Mouse (Mus musculus) stomach, embryonic 16.5 days (tissue): ENCODE measurements around the gene Cpt1c. TPM values are rescaled to one million over a fixed set of nuclear protein-coding genes. Genes with fewer than 3 reads are reported as not detected.

ENCODE experiments used
- ATAC-seq: fragments of 200-750 bp; cut with Nextera tagmentation; 2 replicates; pipeline ENCODE4 v1.8.0; 2017; ENCODE audit warnings: moderate number of reproducible peaks, moderate TSS enrichment; ENCODE audit not compliant: insufficient read depth, low FRiP score
- H3K27ac ChIP-seq: fragments of 300-500 bp; sonication (generic); 2 replicates; pipeline ENCODE4 v1.5.1; 2014; ENCODE audit warnings: low read length
- H3K27me3 ChIP-seq: fragments of 300-500 bp; sonication (generic); 2 replicates; pipeline ENCODE4 v1.6.1; 2014; ENCODE audit warnings: low read length, control low read depth, mixed read lengths; ENCODE audit not compliant: control insufficient read depth, insufficient read depth
- H3K36me3 ChIP-seq: fragments of 300-500 bp; sonication (generic); 2 replicates; pipeline ENCODE4 v1.6.1; 2014; ENCODE audit warnings: low read length; ENCODE audit not compliant: control insufficient read depth, insufficient read depth
- H3K4me1 ChIP-seq: fragments of 300-500 bp; sonication (generic); 2 replicates; pipeline ENCODE4 v1.6.1; 2014; ENCODE audit warnings: low read length, control low read depth, mixed read lengths; ENCODE audit not compliant: control insufficient read depth, insufficient read depth
- H3K4me2 ChIP-seq: fragments of 300-500 bp; sonication (generic); 2 replicates; pipeline ENCODE4 v1.6.1; 2014; ENCODE audit warnings: low read depth, low read length, mixed read lengths
- H3K4me3 ChIP-seq: fragments of 300-500 bp; sonication (generic); replicated peaks from 2 replicates; pipeline ENCODE4 v1.5.1; 2014; ENCODE audit warnings: mild to moderate bottlenecking, low read length
- H3K9ac ChIP-seq: fragments of 300-500 bp; sonication (generic); 2 replicates; pipeline ENCODE4 v1.6.1; 2014; ENCODE audit warnings: low read length
- H3K9me3 ChIP-seq: fragments of 300-500 bp; sonication (generic); replicated peaks from 2 replicates; pipeline ENCODE4 v1.6.1; 2016; ENCODE audit warnings: low read length, control low read depth; ENCODE audit not compliant: control insufficient read depth
- WGBS: fragments of 180-500 bp; shearing (Covaris S2); extraction: QIAGEN DNeasy Blood & Tissue Kit; methylation state at CpG from one replicate; pipeline ENCODE4 v1.1.7; 2014; 5-methylcytosine and 5-hydroxymethylcytosine counted together
- polyA plus RNA-seq: library from polyadenylated mRNA; unstranded; fragments of >200 nt; fragmentation: Nextera tagmentation; extraction: Ambion mirVana; gene quantifications from 2 replicates; pipeline ENCODE4 v1.2.1, GENCODE M21; 2015

Cpt1c gene
- polyA plus RNA-seq, 1 experiment from 2014 or later, result 23.4 TPM

- WGBS, result 85% methylated on average over 13 of the region's 13 CpGs
- Histone ChIP-seq H3K9ac (no peak overlapping the region), H3K4me3 (no peak overlapping the region), H3K4me2 (no peak overlapping the region), H3K27me3 (no peaks in the 10 kb centered on the region), H3K36me3 (peaks cover 3% of the 10 kb centered on the region; the same call in 1 of the 2 replicates), H3K27ac (no peak overlapping the region), H3K4me1 (no peaks in the 10 kb centered on the region), H3K9me3 (no peaks in the 10 kb centered on the region)
- ATAC-seq, result no peak
These were observed 14.1 kb downstream of the Cpt1c start for GRCm38 (mm10) chr7:44960512-44960910.

GRCm38 (mm10) chr7:44959874-44960511, 14.7 kb downstream of the Cpt1c start:
- H3K4me2 ChIP-seq, result no peak overlapping the region
- H3K4me3 ChIP-seq, result no peak overlapping the region
- no peaks in the 10 kb centered on the region for H3K9me3 ChIP-seq
- no peak overlapping the region for H3K27ac ChIP-seq
- no peaks in the 10 kb centered on the region for H3K27me3 ChIP-seq
- ATAC-seq, result no peak
- no peak overlapping the region for H3K9ac ChIP-seq
- WGBS, result 74% methylated on average over 10 of the region's 10 CpGs
- no peaks in the 10 kb centered on the region for H3K4me1 ChIP-seq
- H3K36me3 ChIP-seq, result peaks cover 3% of the 10 kb centered on the region; the same call in 1 of the 2 replicates

GRCm38 (mm10) chr7:44959281-44959680, 15.4 kb downstream of the Cpt1c start:
- Histone ChIP-seq H3K27me3 (no peaks in the 10 kb centered on the region), H3K9me3 (no peaks in the 10 kb centered on the region), H3K36me3 (peaks cover 3% of the 10 kb centered on the region; the same call in 1 of the 2 replicates), H3K4me3 (no peak overlapping the region), H3K27ac (no peak overlapping the region), H3K4me2 (no peak overlapping the region), H3K4me1 (no peaks in the 10 kb centered on the region), H3K9ac (no peak overlapping the region)
- no peak for ATAC-seq
- 78% methylated on average over 8 of the region's 8 CpGs for WGBS

GRCm38 (mm10) chr7:44958208-44958607, 16.4 kb downstream of the Cpt1c start:
- Histone ChIP-seq H3K9me3 (no peaks in the 10 kb centered on the region), H3K36me3 (peaks cover 3% of the 10 kb centered on the region; the same call in 1 of the 2 replicates), H3K4me2 (no peak overlapping the region), H3K4me1 (no peaks in the 10 kb centered on the region), H3K27me3 (no peaks in the 10 kb centered on the region), H3K9ac (no peak overlapping the region), H3K4me3 (no peak overlapping the region), H3K27ac (no peak overlapping the region)
- no peak for ATAC-seq
- WGBS, result 50% methylated on average over 7 of the region's 7 CpGs

- H3K9me3 ChIP-seq, result no peaks in the 10 kb centered on the region
- WGBS, result 66% methylated on average over 20 of the region's 20 CpGs
- peak overlapping the region; percentile 51; the same call in 1 of the 2 replicates for H3K9ac ChIP-seq
- no peak overlapping the region for H3K4me3 ChIP-seq
- H3K27me3 ChIP-seq, result no peaks in the 10 kb centered on the region
- ATAC-seq, result no peak; the same call in 1 of the 2 replicates
- peaks cover 3% of the 10 kb centered on the region; the same call in 1 of the 2 replicates for H3K36me3 ChIP-seq
- H3K27ac ChIP-seq, result no peak overlapping the region
- H3K4me2 ChIP-seq, result no peak overlapping the region
- 0 out of 2 replicates have a peak, but pooled peaks cover 3% of the 10 kb centered on the region for H3K4me1 ChIP-seq
These were observed 17.3 kb downstream of the Cpt1c start for GRCm38 (mm10) chr7:44957183-44957835.

- H3K27me3 ChIP-seq, result peaks cover 5% of the 10 kb centered on the region; the same call in 1 of the 2 replicates
- no peak overlapping the region for H3K9ac ChIP-seq
- H3K4me3 ChIP-seq, result no peak overlapping the region
- no peak overlapping the region for H3K27ac ChIP-seq
- peaks cover 7% of the 10 kb centered on the region for H3K4me1 ChIP-seq
- 61% methylated on average over 6 of the region's 6 CpGs for WGBS
- peaks cover 3% of the 10 kb centered on the region; the same call in 1 of the 2 replicates for H3K36me3 ChIP-seq
- ATAC-seq, result no peak
- no peaks in the 10 kb centered on the region for H3K9me3 ChIP-seq
- no peak overlapping the region for H3K4me2 ChIP-seq
These were observed 18.4 kb downstream of the Cpt1c start for GRCm38 (mm10) chr7:44956266-44956665.

- Histone ChIP-seq H3K27me3 (peaks cover 11% of the 10 kb centered on the region; the same call in 1 of the 2 replicates), H3K9me3 (no peaks in the 10 kb centered on the region), H3K4me2 (no peak overlapping the region), H3K36me3 (no peaks in the 10 kb centered on the region), H3K4me1 (peaks cover 7% of the 10 kb centered on the region), H3K9ac (no peak overlapping the region), H3K4me3 (no peak overlapping the region), H3K27ac (no peak overlapping the region)
- no peak for ATAC-seq
- WGBS, result 52% methylated on average over 5 of the region's 5 CpGs
These were observed 19.0 kb downstream of the Cpt1c start for GRCm38 (mm10) chr7:44955628-44956027.

- H3K27me3 ChIP-seq, result peaks cover 17% of the 10 kb centered on the region; the same call in 1 of the 2 replicates
- H3K9ac ChIP-seq, result no peak overlapping the region
- WGBS, result 87% methylated on average over 12 of the region's 12 CpGs
- ATAC-seq, result no peak
- no peak overlapping the region for H3K27ac ChIP-seq
- H3K36me3 ChIP-seq, result no peaks in the 10 kb centered on the region
- peaks cover 7% of the 10 kb centered on the region for H3K4me1 ChIP-seq
- no peaks in the 10 kb centered on the region for H3K9me3 ChIP-seq
- no peak overlapping the region for H3K4me2 ChIP-seq
- no peak overlapping the region for H3K4me3 ChIP-seq
These were observed 20.4 kb downstream of the Cpt1c start for GRCm38 (mm10) chr7:44954091-44954885.

- H3K27me3 ChIP-seq, result peaks cover 17% of the 10 kb centered on the region; the same call in 1 of the 2 replicates
- 65% methylated on average over 14 of the region's 14 CpGs for WGBS
- no peak overlapping the region for H3K9ac ChIP-seq
- H3K4me1 ChIP-seq, result peaks cover 7% of the 10 kb centered on the region
- no peaks in the 10 kb centered on the region for H3K9me3 ChIP-seq
- ATAC-seq, result no peak
- no peak overlapping the region for H3K4me3 ChIP-seq
- H3K27ac ChIP-seq, result no peak overlapping the region
- no peaks in the 10 kb centered on the region for H3K36me3 ChIP-seq
- H3K4me2 ChIP-seq, result no peak overlapping the region
These were observed 21.1 kb downstream of the Cpt1c start for GRCm38 (mm10) chr7:44953561-44953960.
